Mouse (Mus musculus) CD4-positive, CD25-positive, alpha-beta regulatory T cell, adult 9 weeks (primary cell): ENCODE results near the gene Grsf1. TPM values are rescaled to one million over a fixed set of nuclear protein-coding genes. Genes with fewer than 3 reads are reported as not detected.

Experiments
- polyA plus RNA-seq: library from polyadenylated mRNA; unstranded; fragments of 100-300 nt; shearing (Covaris generic); gene quantifications from one replicate; pipeline ENCODE4 v1.2.1, GENCODE M21; 2017

The Grsf1 gene
- polyA plus RNA-seq, result 3.1 TPM

DNA sequence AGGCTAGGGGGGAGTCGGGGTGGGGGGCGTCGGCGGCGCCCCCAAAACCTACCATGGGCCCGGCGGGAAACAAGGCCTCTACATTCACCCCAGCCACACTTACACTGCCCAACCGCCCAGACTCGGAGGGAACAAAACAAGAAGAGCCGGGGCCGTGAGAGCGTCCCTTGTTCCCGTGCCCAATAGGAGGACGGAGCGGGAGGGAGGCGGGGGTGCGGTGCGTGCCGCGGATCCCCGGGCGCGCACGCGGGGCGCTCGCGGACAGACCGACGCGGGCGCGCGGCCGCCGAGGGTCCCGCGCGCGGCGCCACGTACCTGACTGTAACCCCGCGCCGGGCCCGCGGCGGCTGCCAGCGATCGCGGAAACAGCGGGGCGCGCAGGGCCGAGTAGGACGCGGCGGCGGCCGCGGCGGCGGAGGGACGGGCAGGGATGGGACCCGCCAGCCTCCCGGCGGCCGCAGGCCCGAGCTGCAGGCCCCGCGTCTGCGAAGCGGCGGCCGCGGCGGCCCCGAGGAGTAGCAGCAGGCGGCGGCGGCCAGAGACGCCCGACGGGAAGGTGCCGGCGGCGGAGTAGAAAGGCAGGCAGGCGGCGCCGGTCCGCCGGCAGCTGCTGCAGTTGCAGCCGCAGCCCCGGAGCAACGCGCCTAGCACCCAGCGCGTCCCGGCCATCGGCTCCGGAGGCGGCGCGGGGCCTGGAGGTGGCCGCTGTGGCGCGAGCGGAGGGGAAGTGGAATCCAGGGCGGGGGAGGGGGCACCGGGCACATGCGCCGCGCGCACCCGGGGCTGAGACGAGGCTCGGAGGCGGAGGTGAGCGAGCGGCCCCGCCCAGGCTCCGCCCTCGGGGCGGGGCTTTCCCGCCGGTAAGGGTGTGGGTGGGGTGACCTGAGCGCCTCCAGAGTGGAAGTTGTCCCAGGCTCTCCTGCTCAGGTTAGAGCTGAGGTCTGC is at the start of gene Grsf1:
Gene Grsf1 (minus strand): TSS at position 729 of the 945 bp plus-strand sequence.

DNA sequence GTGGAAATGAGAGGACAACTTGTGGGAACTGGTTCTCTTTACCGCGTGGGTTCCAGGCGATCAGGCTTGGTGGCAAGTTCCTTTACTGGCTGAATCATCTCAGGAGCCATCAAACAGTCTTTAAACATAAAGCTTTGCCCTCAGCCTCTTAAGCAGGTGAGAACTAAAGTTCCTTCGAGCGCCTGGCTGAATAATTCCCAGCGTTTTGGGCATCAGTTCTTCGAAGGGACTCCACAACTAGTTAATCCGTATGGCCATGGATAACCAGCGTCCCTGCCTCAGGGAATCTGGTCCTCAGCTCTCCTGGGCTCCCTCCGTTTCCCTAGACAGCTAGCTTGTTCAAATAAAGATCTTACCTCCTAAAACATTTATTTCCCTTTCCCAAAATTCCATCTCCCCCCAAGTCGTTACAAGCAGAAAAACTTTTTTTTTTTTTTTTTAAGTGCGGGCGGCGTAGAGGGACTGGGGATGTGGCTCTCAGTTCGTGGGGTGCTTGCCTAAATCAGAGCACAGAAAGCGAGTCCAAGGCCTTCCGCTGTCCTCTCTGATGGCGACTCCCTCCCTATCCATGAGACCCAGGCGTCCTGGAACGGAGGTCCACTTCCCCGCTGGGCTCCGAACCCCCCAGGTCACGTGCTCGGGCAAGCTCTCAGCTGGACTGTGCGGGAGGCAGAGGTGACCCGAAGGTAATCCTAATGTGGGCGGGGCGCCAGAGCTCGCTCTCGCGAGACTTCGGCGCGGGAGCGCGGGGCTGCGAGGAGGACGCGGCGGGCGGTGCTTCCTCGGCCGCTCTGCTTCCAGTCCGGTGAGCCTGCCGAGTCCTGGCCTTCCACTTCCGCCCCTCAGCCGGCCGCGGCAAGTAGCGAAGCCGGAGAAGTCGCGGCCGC is 44.4 kb upstream of the Grsf1 start, which contains the start of gene Mob1b:
Gene Mob1b (plus strand): TSS at position 740 of the 887 bp plus-strand sequence.

Other genes with a start within 250 kb of the Grsf1 start
- not detected for gene Ambn, start 220.2 kb downstream of the Grsf1 start, polyA plus RNA-seq
- not detected for gene Enam, start 188.2 kb downstream of the Grsf1 start, polyA plus RNA-seq
- gene Jchain, start 148.3 kb downstream of the Grsf1 start, polyA plus RNA-seq, result 2.7 TPM
- gene Utp3, start 121.7 kb downstream of the Grsf1 start, polyA plus RNA-seq, result 116 TPM
- 0.93 TPM for gene Rufy3, start 111.1 kb downstream of the Grsf1 start, polyA plus RNA-seq
- gene Mob1b, start 44.7 kb upstream of the Grsf1 start, polyA plus RNA-seq, result 7.5 TPM
- 71.1 TPM for gene Dck, start 88.8 kb upstream of the Grsf1 start, polyA plus RNA-seq
- 0.09 TPM for gene Slc4a4, start 210.6 kb upstream of the Grsf1 start, polyA plus RNA-seq